Mouse (Mus musculus): Measurements from ENCODE around the gene Gm6309. TPM values are rescaled to one million over a fixed set of nuclear protein-coding genes. Genes with fewer than 3 reads are reported as not detected.
"Not testable (repeated sequence)": the region's sequence is repeated elsewhere in the genome, so short reads cannot be mapped to it uniquely, and the experiment has no call there.

The Gm6309 gene
- polyA plus RNA-seq, 1 experiment from 2014 or later: not detected

DNA sequence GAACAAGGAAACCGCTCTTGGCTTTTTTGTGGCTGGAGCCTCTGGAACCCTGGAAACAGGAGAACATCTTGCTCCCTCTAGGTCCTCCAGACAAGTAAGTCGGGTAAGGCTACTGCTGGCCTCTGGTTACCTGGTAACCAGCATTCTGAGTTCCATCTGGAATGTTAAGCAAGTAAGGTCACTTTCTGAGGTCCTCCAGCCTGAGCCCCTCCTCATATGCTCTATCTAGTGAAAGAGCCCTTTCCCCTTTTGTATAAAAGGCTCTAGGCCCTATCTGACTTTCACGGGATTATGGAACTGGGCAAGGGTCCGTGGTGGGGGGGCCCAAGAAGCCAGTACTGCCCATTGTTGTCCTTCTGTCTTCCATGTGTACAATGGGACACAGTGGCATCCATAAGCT is 14.7 kb upstream of the Gm6309 start, which contains the start of gene 1700001J03Rik:
Gene 1700001J03Rik, minus strand, starts transcription at position 101 of the 400 bp plus-strand sequence.
- H3K4me3 ChIP-seq (replicated peaks): not testable (repeated sequence)

DNA sequence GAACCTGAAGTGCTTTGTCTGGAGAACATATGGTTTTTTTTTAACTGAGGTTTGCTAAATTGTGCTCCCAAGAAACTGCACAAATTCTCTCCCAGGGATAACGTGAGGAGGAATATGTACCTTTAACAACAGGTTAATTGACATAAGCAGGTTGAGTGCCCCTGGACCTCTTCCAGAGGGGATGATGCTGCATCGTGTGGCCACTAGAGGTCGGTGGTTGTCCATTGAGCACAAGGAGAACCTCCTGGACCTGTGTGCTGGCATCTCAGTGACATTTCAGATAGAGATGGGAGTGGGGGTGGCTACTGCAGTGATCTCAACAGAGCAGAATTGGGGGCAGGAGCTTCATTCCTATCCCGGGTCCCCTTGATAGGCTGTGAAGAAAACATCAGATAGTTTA is 2.2 kb upstream of the Gm6309 start:
- not testable (repeated sequence) for H3K27me3 ChIP-seq; H3K4me3 ChIP-seq (replicated peaks); H3K9ac ChIP-seq; H3K36me3 ChIP-seq; H3K27ac ChIP-seq (replicated peaks); H3K9me3 ChIP-seq (replicated peaks); H3K4me2 ChIP-seq (replicated peaks); ATAC-seq (ENCODE audit: insufficient number of reproducible peaks, low FRiP score, low TSS enrichment, low read depth); H3K4me1 ChIP-seq
- 66% methylated on average over 4 of the region's 4 CpGs for whole genome bisulfite sequencing

More for the DNA sequence above, 14.7 kb upstream of the Gm6309 start, which contains the start of gene 1700001J03Rik:
- H3K9ac ChIP-seq; H3K36me3 ChIP-seq; H3K9me3 ChIP-seq (replicated peaks); H3K4me2 ChIP-seq (replicated peaks); ATAC-seq (ENCODE audit: insufficient number of reproducible peaks, low FRiP score, low TSS enrichment, low read depth); H3K27ac ChIP-seq (replicated peaks); H3K4me1 ChIP-seq; H3K27me3 ChIP-seq: not testable (repeated sequence)
- WGBS: 72% methylated on average over 4 of the region's 4 CpGs

DNA sequence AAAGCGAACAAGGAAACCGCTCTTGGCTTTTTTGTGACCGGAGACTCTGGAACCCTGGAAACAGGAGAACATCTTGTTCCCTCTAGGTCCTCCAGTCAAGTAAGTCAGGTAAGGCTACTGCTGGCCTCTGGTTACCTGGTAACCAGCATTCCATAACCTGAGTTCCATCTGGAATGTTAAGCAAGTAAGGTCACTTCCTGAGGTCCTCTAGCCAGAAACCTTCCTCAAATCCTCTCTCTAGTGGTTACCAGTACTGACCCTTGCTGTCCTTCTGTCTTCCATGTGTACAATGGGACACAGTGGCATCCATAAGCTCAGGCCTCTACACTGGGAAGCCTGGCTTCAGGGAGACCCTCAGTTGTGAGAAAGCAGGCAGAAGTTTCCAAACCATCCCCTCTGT is 10.1 kb downstream of the Gm6309 start, which contains the start of gene Gm5565:
Gene Gm5565, minus strand, starts transcription at position 101 of the 400 bp plus-strand sequence.
- not testable (repeated sequence) for ATAC-seq (ENCODE audit: insufficient number of reproducible peaks, low FRiP score, low TSS enrichment, low read depth); H3K9ac ChIP-seq; H3K4me1 ChIP-seq; H3K27ac ChIP-seq (replicated peaks); H3K4me3 ChIP-seq (replicated peaks); H3K9me3 ChIP-seq (replicated peaks); H3K27me3 ChIP-seq; H3K36me3 ChIP-seq; H3K4me2 ChIP-seq (replicated peaks)
- 90% methylated on average over 3 of the region's 3 CpGs for WGBS

DNA sequence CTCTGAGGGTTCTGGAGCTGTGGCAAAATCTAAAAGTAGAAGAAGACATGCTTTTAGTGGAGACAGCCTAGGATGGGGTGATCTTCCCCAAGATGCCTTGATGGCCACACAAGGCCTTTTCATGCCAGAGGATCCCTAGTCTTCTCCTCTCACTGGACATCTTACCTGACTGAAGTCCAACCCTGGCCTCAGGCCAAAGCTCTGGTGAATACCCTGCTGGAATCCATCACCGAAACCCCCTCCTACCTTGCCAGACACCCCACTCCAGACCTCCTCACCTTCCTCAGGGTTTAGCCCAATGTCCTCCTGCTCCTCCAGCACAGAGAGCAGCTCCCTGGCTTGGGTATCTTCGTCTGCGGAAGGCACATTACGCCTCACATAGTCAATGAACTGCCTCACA is 12.2 kb downstream of the Gm6309 start:
- not testable (repeated sequence) for H3K36me3 ChIP-seq; H3K27ac ChIP-seq (replicated peaks); H3K27me3 ChIP-seq; H3K9ac ChIP-seq; H3K4me3 ChIP-seq (replicated peaks); ATAC-seq (ENCODE audit: insufficient number of reproducible peaks, low FRiP score, low TSS enrichment, low read depth); H3K9me3 ChIP-seq (replicated peaks); H3K4me2 ChIP-seq (replicated peaks); H3K4me1 ChIP-seq
- WGBS: 85% methylated on average over 4 of the region's 4 CpGs

- no peaks in the 10 kb centered on the region for H3K9me3 ChIP-seq (replicated peaks)
- H3K27ac ChIP-seq (replicated peaks): no peak overlapping the region
- ATAC-seq (ENCODE audit: insufficient number of reproducible peaks, low FRiP score, low TSS enrichment, low read depth): no peak
- H3K36me3 ChIP-seq: no peaks in the 10 kb centered on the region
- H3K4me3 ChIP-seq (replicated peaks): no peak overlapping the region
- H3K27me3 ChIP-seq: no peaks in the 10 kb centered on the region
- 67% methylated on average over 3 of the region's 3 CpGs for WGBS
- H3K4me2 ChIP-seq (replicated peaks): no peak overlapping the region
- H3K9ac ChIP-seq: no peak overlapping the region
- no peaks in the 10 kb centered on the region for H3K4me1 ChIP-seq
Observed at GRCm38 (mm10) chr5:146150454-146150853, 20.1 kb downstream of the Gm6309 start.

GRCm38 (mm10) chr5:146147903-146148302 is 22.6 kb downstream of the Gm6309 start:
- Histone ChIP-seq H3K4me2 (replicated peaks) (no peak overlapping the region), H3K4me1 (no peaks in the 10 kb centered on the region), H3K36me3 (no peaks in the 10 kb centered on the region), H3K9me3 (replicated peaks) (no peaks in the 10 kb centered on the region), H3K27ac (replicated peaks) (no peak overlapping the region), H3K9ac (no peak overlapping the region), H3K27me3 (no peaks in the 10 kb centered on the region), H3K4me3 (replicated peaks) (no peak overlapping the region)
- no peak for ATAC-seq (ENCODE audit: insufficient number of reproducible peaks, low FRiP score, low TSS enrichment, low read depth)
- 37% methylated on average over 2 of the region's 2 CpGs for WGBS

Other genes with a start within 250 kb of the Gm6309 start
- not detected in 2 replicates for gene Cyp3a25, start 161.1 kb downstream of the Gm6309 start, polyA plus RNA-seq (2015; fragmentation: Nextera tagmentation; extraction: Ambion mirVana)
- not detected in 2 replicates for gene Cyp3a59, start 91.5 kb downstream of the Gm6309 start, polyA plus RNA-seq (2015; fragmentation: Nextera tagmentation; extraction: Ambion mirVana)
- gene Gm5565, start 10.2 kb downstream of the Gm6309 start, polyA plus RNA-seq (2015; fragmentation: Nextera tagmentation; extraction: Ambion mirVana): not detected in 2 replicates
- gene 1700001J03Rik, start 14.6 kb upstream of the Gm6309 start, polyA plus RNA-seq (2015; fragmentation: Nextera tagmentation; extraction: Ambion mirVana): not detected in 2 replicates
- 49.4 and 51.5 TPM in 2 replicates for gene Rnf6, start 50.8 kb upstream of the Gm6309 start, polyA plus RNA-seq (2015; fragmentation: Nextera tagmentation; extraction: Ambion mirVana)
- gene Cdk8, start 60.5 kb upstream of the Gm6309 start, polyA plus RNA-seq (2015; fragmentation: Nextera tagmentation; extraction: Ambion mirVana): 16.2 and 17.7 TPM in 2 replicates
- gene Wasf3, start 214.3 kb upstream of the Gm6309 start, polyA plus RNA-seq (2015; fragmentation: Nextera tagmentation; extraction: Ambion mirVana): 3.2 and 3.5 TPM in 2 replicates

Data from embryonic facial prominence, embryonic 15.5 days (tissue).